Mouse (Mus musculus) kidney, adult 8-10 months (tissue): Measurements from ENCODE around the gene Epb41l1.

ENCODE experiments used
- DNase-seq, 2 experiments: peaks; one replicate each; pipeline ENCODE4 v3.0.0; 2022

The Epb41l1 gene

DNA sequence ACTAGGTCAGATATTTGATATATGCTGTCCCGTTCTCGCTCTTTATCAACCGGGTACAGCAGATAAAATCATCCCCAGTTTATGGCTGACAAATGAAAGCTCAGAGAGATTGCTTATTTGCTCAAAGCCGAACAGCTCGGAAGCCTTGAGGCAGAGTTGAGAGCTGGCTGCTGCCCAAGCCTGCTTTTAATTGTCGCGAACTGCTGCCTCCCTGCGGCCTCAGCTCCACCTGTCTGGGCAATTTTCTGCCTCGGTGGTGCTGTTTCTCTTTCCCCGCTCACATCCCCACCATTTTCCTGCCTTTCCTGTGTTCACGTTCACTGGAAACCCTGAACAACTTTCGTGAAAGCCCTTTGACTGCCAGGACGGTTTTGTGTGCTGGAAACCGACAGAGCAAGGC, 39.8 kb downstream of the Epb41l1 start:
- peak in 1 of 2 experiments; percentile 66 for DNase-seq

DNA sequence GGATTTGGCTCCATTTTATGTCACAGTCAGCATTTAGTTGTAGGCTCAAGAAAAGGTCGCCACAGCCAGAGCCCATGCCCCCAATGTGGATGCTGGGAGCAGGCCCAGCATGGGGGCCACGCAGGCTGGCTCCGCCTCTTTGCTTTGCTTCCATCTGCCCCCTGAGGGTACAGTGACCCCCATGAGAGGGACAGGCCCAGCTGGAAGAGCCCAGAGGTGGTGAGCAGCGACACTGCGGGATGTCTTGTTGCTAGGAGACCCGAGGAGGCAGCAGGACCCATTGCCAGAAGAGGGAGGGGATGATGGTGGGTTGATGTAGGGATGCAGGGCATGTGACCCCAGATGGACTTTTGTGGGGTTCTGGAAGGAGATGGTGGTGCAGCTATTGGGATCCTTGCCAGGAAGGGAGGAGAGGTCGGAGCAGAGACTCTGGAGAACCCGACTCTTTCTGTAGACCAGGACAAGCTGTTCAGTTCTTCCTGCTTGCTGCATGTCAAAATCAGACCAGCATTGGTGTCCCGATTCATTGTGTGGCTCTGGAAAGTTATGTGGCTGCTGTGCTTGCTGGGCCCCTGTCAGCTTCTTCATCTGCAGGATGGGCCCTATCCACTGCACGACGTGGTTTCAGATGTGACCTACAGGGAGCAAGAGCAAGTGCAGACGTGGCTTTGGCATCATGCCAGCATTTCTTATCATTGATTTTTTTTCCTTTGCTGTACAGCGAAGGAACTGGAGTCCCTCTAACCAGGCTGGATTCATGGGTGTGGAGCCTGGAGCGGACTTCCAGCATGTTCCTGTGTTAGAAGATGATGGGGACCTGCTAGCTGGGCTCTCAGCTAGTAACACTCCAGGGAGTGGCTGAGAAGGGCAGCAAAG, 41.7 kb downstream of the Epb41l1 start:
- DNase-seq: no peak

DNA sequence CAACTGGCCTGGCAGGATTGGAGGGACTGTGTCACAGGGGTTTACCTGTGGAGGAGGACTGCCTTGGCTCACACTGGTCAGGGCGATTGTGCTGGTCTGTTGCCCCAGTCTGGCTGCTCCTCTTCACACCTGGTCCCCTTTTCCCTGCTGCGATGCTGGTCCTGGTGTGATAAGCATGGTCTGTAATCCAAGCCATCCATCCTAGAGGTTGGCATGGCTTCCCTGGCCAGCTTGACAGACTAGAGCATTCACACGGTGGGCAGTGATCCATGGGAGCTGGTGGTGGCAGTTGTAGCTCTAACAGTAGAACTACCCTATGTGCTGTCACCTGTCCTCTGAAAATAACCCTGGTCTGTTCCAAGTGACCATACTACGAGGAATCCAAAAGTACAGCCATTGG, 43.7 kb downstream of the Epb41l1 start:
- DNase-seq: no peak

DNA sequence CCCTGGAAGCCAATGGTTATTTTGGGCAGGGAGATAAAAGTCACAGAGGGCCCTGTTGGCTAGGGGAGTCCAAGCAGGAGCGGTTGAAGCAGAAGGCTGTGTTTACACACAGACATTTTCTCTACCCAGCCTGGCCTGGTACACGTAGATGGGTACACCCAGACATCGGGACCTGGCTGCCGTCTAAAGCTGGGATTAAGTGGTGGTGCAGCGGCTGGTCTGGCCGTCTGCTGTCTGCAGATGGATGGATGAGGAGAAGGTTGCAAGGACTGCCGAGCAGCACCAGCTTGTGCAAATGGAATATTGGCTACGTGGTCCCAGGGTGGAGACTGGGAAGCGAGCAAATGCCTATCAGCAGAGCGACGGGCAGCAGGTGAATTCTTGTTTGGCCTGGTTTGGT, 46.8 kb downstream of the Epb41l1 start:
- no peak for DNase-seq

DNA sequence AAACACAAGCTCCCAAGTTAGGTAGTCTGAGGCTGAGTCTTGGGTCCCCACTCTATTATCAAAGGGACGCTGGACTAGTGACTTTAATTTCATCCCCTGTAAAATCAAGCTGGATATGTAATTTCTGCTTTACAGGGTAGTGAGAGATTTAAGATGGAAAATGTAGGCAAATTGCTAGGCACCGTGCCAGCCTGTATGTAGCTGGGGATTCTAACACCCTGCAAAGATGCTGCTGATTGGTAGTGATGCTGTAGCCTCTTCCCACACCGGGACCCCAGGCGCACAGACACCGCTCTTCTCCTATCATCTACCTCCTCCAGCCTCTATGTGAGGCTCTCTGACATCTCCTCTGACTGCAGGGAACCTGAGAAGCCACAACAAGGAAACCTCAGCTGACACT, 48.2 kb downstream of the Epb41l1 start:
- DNase-seq: no peak

DNA sequence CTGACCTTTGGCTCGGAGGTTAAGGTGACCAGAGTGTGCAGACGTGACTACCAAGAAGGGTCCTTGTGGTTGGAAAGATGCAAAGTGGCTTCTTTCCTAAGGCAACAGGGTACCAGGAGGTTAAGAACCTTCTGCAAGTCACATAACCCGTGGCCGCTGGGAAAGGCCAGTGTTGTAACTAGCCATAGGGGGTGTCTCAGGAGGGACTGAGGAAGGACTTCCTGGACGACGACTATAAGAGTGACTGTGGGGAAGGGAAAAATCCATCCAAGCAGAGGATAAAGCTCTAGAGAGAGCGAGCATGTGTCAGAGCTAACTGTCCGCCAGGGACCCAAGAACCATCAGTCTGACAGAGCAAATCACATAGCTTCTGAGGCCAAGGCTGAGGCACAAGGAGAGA, 48.8 kb downstream of the Epb41l1 start:
- DNase-seq: no peak

DNA sequence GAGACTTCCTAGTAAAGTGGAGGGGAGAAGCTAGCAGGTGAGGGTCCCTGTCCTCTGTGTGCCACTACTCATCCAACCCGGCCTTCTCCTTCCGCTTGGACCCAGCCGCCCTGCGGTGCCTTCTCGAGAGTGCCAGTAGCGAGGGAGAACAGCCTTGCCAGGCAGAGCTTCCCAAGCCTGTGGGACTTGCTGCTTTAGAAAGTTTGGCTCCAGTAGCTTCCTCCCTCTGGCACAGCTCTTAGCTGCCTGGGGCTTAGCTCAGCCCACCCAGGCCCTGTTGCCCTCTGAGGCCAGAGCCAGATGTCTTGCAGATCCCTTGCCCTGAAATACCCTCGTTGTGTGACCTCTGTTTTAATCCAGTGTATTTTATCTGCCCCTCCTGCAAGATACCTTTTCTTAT, 50.2 kb downstream of the Epb41l1 start:
- DNase-seq: no peak

DNA sequence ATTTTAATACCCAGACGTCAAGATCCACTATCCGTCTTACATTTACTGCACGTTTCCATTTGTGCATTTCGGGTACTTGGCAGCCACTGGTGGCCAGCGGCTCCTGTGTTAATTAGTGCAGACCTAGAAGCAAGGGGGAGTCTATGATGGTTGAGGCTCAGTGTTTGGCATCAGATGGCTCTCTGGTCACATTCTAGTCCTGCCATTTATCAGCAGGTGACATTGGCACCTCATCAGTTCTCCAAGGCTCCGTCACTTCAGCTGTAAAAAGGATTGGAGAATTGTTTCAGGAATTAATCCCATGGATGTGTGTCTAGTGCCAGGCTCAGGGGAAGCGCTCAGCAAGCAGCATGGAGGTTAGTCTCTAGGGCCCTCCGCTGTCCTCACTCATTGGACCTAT, 51.6 kb downstream of the Epb41l1 start:
- no peak for DNase-seq

DNA sequence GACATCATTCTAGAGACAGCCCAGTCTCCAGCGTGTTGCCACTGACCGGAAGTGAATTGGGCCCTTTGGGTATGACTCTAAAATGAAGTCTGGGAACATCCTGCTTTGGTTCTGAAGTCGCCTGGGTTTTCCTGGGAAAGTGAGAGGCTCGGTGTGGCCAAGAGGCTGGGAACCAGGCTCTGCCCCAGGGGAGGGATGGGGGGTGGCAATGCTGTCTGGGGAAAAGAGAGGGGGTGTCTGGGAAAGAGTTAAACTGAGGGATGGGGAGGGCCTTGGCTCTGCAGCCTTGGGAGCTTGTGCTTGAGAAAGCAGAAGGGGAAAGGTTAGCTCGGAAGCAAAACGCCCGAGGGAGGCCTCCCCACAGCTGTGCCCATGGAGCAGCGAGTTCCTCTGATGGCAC, 53.0 kb downstream of the Epb41l1 start:
- no peak for DNase-seq

DNA sequence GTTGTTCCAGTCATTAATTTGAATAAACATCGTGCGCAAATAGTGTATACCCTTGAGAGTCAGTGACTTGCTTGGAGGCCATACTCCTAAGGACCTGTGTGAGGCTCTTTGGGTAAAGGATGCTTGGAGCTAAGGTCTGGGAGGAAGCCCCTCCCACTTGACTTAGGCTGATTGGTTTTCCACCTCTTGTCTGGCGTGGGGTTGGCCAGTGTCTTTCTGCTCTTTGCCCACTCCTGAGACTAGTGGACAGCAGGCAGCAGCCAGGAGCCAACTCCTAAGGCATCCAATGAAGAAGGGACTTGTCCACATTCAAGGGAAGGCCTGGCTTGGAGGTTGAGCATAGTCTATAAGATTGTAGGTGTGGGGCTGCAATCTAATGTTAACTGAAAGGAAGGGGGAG, 53.4 kb downstream of the Epb41l1 start:
- no peak for DNase-seq

DNA sequence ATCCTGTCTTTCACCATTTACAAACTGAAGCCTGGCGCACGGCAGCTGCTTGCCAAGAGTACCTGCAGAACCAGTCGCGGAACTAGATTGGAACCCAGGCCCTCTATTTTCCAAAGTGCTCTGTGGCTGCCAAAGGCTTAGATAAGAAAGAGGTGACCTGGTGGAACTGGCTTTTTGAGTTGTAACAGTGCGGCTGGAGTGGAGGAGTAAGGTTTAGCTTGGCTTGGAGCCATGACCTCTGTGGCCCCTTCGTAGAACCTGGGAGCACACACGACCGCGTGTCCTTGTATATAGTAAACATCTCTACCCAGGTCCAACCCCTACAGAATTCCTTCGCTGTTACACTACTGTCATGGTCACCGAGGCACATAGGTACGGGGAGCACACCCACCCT, 54.2 kb downstream of the Epb41l1 start:
- DNase-seq: peak; percentile 60 to 76

DNA sequence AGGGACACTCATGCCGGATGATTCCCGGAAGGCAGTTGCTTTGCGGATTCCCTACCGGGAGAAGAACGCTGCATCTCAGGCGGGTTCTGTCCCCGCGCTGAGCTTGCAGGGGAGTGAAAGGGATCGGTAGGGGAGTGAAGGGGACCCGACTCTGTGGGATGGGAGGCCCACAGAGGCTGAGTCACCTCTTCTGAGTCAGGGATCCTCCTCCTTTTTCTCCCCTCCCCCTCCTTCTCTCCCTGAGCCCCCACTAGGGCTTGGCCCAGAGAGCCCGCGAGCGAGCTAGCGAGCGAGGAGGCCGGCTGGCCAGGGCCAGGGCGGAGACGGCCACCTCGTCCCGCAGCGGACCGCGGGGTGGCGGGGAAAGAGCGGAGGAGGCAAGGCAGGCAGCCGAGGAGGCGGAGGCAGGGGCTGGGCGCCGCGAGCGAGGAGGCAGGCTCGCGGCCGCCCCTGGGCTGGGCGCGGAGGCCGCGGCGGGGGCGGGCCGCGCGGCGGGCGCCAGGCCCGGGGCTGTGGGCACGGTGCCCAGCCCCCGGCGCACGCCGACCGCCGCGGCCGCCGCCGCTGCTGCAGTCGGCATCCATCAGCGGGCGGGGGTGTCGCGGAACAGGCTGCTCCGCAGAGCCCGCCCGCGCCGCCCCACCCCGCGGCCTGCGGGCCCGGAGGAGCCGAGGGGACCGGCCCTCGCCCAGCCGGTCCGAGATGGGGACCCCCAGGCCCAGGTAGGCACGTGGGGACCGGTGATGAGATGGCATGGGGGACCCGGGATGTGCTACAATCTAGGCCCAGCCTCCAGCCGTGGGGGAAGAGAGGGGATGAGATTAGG, 54.8 kb downstream of the Epb41l1 start:
- DNase-seq: peak; percentile 42 to 54

DNA sequence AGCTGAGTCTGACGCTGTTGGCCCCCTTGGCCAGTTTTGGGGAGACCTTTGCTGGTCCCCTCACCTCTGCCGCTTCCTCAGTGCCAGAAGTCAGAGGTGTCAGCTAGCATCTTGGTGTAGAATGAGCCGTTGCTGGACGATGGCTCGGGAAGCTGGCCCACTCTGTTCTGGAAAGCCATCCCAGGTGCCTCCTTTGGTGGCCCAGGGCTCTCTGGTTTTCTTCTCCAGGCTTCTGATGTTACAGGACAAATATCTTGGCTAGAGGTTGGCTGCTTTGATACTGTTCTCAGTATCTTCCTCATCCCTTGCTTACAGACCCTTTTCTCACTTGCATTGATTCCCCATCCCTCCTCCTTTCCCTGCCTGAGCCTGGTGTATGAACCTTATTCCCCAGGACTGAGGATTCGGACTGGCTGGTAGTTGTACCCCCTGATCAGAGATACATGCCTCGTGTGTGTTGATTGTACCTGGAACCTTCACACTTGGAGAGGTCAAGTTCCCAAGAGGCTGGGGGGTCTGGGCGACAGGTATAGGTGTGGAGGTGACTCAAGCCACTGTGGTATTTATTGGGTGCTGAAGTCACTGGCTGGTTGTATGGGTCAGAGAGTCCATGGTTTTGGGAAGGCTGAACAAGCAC, 55.5 kb downstream of the Epb41l1 start:
- DNase-seq: no peak

DNA sequence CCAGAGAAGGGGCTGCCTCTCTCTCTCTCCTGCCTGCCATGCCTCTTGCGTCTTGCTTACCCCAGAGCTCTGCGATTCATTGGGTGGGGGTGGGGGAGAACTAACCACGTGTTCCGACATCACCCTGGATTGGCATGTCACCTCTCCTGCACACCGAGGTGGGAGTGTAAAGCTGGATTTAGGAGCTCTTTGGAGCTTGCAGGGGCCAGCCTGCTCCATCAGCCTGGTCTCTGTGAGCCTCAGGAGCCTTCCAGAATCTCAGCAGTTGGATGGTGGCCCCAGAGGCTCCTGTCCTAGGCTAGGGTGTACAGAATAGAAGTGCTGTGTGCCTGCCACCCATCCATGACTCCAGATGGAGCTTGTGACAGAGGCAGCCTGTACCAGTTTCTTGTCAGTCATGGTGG, 56.0 kb downstream of the Epb41l1 start:
- no peak for DNase-seq

DNA sequence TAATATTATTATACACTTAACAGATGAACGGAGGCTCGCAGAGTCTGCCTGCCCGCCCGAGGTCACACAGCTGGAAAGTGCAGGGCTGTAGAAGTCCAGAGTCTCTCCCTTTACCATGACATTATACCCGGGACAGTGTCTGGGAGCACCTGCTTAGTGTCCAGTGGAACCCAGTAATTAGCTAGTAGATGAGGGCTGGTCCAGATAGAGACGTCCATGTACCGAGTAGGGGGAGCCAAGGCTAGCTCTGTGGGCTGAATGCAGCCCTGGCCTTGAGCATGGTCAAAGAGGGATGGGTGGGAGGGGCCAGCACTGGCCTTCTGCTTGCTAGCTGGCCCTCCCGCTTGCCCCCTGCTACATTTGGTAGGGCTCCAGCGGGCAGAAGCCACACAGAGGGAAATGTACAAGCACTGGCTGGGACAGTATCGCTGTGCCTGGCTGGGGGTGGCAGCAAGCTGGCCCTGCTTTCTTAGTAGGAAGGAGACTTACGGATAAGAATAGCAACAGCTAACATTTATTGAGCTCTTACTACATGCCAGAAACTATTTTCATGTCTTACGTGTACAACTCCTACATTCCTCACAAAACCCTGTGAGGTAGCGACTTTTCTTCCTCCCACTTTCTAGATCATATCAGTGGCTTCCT, 57.5 kb downstream of the Epb41l1 start:
- no peak for DNase-seq

DNA sequence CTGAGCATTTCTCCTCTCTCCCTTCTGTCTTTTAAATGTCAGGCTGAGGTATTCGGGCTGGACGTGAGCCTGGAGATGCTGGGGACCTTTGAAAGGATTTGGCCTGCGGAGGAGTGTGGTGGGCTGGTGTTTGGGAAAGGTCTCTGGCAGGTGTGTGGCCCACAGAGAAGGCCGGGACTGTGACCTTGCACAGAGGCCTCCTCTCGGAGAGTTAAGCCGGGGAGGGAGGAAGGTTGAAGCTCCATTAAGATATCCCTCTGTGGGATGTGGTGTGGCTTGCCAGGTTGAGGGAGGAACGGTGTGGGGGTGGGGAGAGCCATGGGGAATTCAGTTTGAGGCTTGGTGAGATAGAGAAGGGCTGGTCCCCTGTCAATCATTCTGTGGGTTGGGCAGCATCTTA, 59.1 kb downstream of the Epb41l1 start:
- DNase-seq: no peak

DNA sequence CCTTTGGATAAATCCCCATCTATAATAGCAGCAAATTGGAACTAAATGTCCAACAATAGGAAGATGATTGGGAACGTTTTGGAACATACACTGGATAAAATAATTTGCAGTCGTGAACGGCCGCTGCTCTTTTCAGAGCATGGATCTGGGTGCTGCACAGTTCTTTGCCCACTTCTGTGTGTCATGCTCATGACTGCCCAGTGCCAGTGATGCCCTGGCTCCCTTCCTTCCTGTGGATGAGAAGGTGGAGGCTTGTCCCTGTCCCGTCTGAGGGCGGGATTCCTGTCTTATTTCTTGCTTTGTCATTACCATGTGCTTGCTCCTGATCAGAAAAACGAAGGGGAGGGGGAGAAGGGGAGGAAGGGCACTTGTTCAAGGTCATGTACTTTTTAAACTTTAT, 59.6 kb downstream of the Epb41l1 start:
- DNase-seq: no peak

DNA sequence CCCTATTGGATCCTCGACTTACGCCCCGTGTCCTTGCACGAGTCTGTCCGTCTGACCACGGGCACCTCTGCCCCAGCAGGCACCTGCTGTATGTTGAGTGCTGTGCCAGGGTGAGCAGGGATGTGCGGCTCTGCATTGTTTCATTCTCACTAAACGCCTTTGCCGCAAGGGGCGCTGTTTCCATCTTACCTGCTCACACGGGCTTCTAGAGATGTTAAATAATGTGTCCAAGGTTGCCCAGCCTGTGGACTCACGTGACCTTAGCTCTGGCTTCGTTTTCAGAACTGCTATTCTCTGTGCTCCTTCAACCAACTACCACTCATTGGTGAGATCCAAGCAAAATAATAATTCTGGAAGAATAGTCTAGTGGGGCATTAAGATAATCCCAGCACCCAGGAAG, 61.6 kb downstream of the Epb41l1 start:
- peak; percentile 51 to 75 for DNase-seq

DNA sequence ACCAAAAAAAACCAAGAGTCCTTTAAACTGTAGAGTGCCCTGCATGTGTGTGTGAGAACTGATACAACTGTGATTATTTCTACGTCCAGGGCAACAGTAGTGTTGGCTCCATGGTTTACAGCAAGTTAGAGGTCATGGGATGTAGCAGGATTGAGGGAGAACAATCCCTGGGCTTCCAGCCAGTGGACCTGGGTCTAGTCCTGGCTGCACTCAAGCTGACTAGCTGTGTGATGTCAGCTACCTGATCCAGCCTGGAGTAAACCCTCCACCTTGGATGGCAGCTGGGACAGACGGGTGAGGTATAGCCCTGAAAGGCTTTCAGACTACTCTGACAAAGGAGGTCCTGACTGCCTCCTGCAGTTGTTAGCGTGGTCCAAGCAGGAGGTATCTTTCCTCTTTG, 62.1 kb downstream of the Epb41l1 start:
- DNase-seq: no peak

DNA sequence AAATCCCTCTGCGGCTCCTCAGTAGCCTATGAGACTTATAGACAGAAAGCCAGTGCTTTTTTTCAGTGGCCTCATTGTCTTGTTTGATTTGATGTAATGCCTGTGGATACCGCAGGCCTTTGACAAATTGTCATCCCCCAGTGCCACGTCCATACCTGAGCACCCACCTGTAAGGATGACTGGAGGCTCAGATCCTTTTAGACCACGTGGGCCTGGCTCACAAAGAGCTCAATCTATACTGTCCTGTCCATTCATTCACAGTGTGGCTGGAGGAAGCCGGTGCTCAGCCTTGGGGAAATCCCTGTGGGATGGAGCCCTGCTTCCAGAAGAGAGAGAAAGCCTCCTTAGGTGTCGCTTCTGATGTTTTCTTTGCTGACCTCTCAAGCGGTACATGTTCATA, 62.5 kb downstream of the Epb41l1 start:
- no peak for DNase-seq

DNA sequence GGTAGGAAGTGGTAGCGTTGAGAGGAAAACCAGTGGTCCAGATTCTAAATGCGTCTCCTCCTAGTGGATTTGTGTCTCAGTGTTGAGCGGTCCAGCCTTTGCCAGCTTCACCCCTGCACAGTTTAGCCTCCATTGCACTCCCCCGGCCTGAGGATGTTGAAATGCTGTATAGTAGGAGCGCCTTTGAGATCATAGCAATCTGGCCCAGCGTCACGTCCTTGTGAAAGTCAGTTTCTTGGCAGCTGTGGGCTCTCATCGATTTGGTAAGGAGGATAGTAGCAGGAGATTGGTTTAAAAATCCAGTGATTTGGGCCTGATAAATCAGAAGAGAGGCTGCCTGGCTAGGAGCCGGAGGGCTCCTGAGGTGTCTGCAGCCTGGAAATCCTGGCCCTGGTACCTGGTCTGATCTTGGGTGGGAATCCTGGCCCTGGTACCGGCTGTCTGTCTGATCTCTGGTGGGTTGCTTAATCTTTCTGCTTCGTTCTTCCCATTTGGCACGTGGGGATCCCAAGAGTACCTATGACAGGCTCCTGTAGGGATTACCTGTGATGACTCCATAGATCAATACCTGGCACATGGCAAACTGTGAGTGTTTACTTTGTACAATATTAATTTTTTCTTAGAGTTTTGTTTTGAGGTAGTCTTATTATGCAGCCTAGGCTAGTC, 65.5 kb downstream of the Epb41l1 start:
- no peak for DNase-seq

DNA sequence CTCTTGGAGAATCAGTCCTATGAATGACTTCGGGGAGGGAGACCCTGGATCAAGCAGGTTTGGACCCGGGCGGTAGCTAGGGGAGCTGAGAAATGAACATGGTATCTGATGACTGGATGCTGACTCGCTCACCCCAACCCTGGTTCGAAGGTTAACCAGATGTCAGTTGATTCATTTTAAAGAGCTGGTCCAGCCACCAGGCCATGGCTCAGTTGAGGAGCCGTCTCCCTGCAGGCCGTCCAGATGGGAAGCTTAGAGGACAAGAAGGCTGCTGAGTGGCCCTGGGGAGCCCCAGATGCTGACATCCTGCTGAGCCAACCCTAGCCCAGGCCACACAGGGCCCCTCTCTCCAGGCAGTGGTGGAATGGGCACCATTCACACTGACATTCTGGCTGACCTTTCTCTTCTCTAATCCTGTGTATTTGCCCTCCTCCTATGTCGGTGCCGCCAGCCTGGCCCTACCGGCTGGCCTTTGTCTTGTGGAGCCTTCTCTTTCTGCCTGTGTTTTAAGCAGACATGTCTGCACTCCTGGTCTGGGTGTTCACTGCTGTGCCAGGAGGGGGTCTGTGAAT, 67.0 kb downstream of the Epb41l1 start:
- no peak for DNase-seq
